Mouse (Mus musculus) lung, postnatal 0 days (tissue): ENCODE measurements around the gene Nav1.

Source experiments
- CTCF ChIP-seq: IDR thresholded peaks from 2 replicates; pipeline ENCODE4 v1.5.1; 2016; ENCODE audit warnings: antibody characterized with exemption, mild to moderate bottlenecking
- EP300 ChIP-seq: IDR thresholded peaks from 2 replicates; pipeline ENCODE4 v1.6.1; 2016; ENCODE audit warnings: antibody characterized with exemption, mild to moderate bottlenecking, control low read depth

DNA sequence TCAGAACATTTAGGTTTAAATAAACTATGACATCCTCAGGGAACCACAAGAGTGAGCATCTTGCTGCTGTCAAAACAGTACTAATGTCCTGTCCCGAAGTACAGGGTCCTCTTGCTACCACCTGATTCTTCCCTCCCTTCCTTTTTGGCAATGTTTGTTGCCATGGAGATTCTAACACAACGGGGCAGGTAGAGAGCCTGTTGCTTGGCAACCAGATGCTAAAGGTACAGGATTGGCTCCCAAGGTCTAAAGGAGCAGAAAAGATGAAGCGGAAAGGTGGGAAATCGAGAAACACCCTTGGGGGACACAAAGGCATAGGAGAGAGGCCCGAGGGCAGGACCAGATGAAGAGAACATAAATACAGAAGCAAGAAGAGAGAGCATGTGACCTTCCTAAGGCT, 17.6 kb upstream of the Nav1 start:
- TF ChIP-seq CTCF = no peak
- no peak for TF ChIP-seq EP300
